Mouse (Mus musculus): ENCODE results near the gene Nrap.
"Not testable (repeated sequence)": the region's sequence is repeated elsewhere in the genome, so short reads cannot be mapped to it uniquely, and the experiment has no call there.

Nrap gene

GRCm38 (mm10) chr19:56358890-56359289 lies 30.9 kb downstream of the Nrap start:
- DNase-seq: no peak

- not testable (repeated sequence) for DNase-seq
These were observed 32.5 kb downstream of the Nrap start for GRCm38 (mm10) chr19:56357374-56357708.

GRCm38 (mm10) chr19:56356480-56357373 lies 33.1 kb downstream of the Nrap start:
- DNase-seq: peak; percentile 86

GRCm38 (mm10) chr19:56355201-56355600 lies 34.6 kb downstream of the Nrap start:
- no peak for DNase-seq

GRCm38 (mm10) chr19:56353689-56354088 lies 36.1 kb downstream of the Nrap start:
- DNase-seq: no peak

- DNase-seq: no peak
These were observed 40.5 kb downstream of the Nrap start for GRCm38 (mm10) chr19:56349295-56349694.

GRCm38 (mm10) chr19:56346750-56347149 lies 43.1 kb downstream of the Nrap start:
- DNase-seq: no peak

- no peak for DNase-seq
These were observed 43.8 kb downstream of the Nrap start for GRCm38 (mm10) chr19:56346016-56346415.

GRCm38 (mm10) chr19:56343869-56344563 lies 45.8 kb downstream of the Nrap start:
- DNase-seq: no peak

- no peak for DNase-seq
These were observed 47.8 kb downstream of the Nrap start for GRCm38 (mm10) chr19:56342006-56342405.

GRCm38 (mm10) chr19:56336826-56337225 lies 53.0 kb downstream of the Nrap start:
- DNase-seq: no peak

GRCm38 (mm10) chr19:56336321-56336720 lies 53.5 kb downstream of the Nrap start:
- no peak for DNase-seq

- DNase-seq: no peak
These were observed 63.5 kb downstream of the Nrap start for GRCm38 (mm10) chr19:56326243-56326855.

GRCm38 (mm10) chr19:56325676-56326075 lies 64.2 kb downstream of the Nrap start:
- no peak for DNase-seq

- DNase-seq: no peak
These were observed 68.4 kb downstream of the Nrap start for GRCm38 (mm10) chr19:56321303-56321920.

GRCm38 (mm10) chr19:56320186-56320860 lies 69.5 kb downstream of the Nrap start:
- no peak for DNase-seq

- no peak for DNase-seq
These were observed 70.2 kb downstream of the Nrap start for GRCm38 (mm10) chr19:56319629-56320028.

- DNase-seq: no peak
These were observed 70.6 kb downstream of the Nrap start for GRCm38 (mm10) chr19:56319219-56319618.

GRCm38 (mm10) chr19:56316531-56316930 lies 73.3 kb downstream of the Nrap start:
- no peak for DNase-seq

GRCm38 (mm10) chr19:56300835-56301234 lies 89.0 kb downstream of the Nrap start:
- DNase-seq: peak; percentile 11

GRCm38 (mm10) chr19:56297264-56297663 lies 92.6 kb downstream of the Nrap start:
- DNase-seq: no peak

GRCm38 (mm10) chr19:56296668-56297067 lies 93.2 kb downstream of the Nrap start:
- no peak for DNase-seq

Data from right cerebral cortex, postnatal 14 days (tissue).